Mouse (Mus musculus) heart, postnatal 36 days (tissue): Measurements from ENCODE around the gene Krt17. TPM values are rescaled to one million over a fixed set of nuclear protein-coding genes. Genes with fewer than 3 reads are reported as not detected.
"Not testable (repeated sequence)": the region's sequence is repeated elsewhere in the genome, so short reads cannot be mapped to it uniquely, and the experiment has no call there.

ENCODE experiments used
- DNase-seq, 2 experiments: peaks; one replicate each; pipeline ENCODE4 v3.0.0; 2021 to 2022
- intact Hi-C: fragments of 180-260 bp; cut with DNase I; formaldehyde crosslinking; loops from one replicate; pipeline ENCODE4 v1.15.1; 2025
- total RNA-seq, 2 experiments: library from RNA; stranded (reverse); gene quantifications; 2 replicates each; pipeline ENCODE4 v1.2.3; 2021

Krt17 gene
- total RNA-seq, 2 experiments from 2014 or later: not detected

- no peak for DNase-seq
- intact Hi-C loops: no loop called here
Observed at GRCm38 (mm10) chr11:100271878-100272277, 11.0 kb upstream of the Krt17 start.

- no peak for DNase-seq
- intact Hi-C loops: no loop called here
Observed at GRCm38 (mm10) chr11:100269821-100270332, 9.0 kb upstream of the Krt17 start, which contains the start of gene Krt42. Gene Krt42, minus strand, starts transcription at chr11:100269871.

GRCm38 (mm10) chr11:100262058-100262980, 1.5 kb upstream of the Krt17 start:
- no peak for DNase-seq
- intact Hi-C loops: no loop called here

GRCm38 (mm10) chr11:100261235-100261605, 391 bp upstream of the Krt17 start:
- intact Hi-C loops: no loop called here
- DNase-seq: no peak

DNA sequence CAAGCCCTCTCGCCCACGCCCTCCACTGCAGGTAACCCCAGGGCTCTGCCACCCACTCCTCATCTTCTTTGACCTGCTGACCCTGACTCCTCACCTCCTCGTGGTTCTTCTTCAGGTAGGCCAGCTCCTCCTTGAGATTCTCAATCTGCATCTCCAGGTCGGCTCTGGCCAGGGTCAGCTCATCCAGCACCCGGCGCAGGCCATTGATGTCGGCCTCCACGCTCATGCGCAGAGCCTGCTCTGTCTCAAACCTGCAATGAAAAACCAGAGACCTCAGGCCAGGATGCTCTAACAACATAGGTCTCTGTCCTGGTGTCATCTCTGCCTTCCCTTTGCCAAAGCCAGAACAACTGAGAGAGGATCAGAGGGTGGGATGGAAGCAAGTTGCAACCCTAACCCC, 1.8 kb downstream of the Krt17 start:
- intact Hi-C loops: no loop called here
- DNase-seq: no peak

GRCm38 (mm10) chr11:100257967-100258366, 2.9 kb downstream of the Krt17 start:
- no peak for DNase-seq
- intact Hi-C loops: no loop called here

DNA sequence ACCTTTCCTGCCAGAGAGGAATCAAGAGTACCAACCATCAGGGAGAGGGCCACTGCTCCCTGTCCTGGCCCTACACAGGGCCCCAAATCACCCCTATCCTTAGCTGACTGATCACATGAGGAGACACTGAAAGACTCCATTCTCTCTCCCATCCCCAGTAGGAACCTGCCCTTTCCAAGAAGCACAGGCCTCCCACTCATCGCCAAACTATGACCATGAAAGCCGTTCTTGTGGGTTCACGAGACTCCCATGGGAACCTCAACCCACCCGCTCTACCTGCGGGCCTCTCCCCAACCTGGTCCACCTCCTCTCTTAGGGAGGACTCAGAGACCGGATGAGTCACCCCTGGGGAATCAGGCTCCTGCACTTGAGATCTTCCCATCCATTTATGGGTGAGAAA, 5.3 kb downstream of the Krt17 start:
- DNase-seq: no peak
- intact Hi-C loops: no loop called here

GRCm38 (mm10) chr11:100254360-100255090, 6.3 kb downstream of the Krt17 start:
- DNase-seq: no peak

DNA sequence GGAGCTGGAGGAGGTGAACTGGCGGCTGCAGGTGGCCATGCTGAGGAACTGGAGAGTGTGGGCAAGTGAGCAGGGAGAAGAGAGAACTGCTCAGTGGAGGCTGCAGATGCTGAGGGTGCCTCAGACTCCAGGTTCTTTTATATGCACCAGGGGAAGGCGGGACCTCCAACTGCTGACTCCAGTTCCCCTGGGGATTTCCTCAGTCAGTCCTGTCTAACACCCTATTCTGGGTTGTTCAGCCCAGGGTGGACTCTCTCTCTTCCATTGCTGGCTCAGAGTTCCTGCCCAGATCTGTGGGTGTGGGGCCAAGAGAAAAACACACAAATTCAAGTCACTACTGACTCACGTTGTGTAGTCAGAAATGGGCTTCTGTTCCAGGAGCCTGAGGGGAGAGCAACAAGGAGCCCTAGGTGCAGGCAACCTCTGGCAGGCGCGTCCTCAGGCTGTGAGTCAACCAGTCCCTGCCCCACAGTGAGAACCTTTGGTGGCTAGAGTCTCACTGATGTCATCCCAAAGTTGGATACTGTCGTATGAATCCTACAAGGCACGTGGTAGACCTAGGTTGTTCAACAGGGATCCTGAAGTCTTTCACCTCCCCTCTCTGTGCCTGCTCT, 11.9 kb downstream of the Krt17 start, which contains the start of gene Krt16:
TSS of gene Krt16 (minus strand) at position 51 of the 614 bp plus-strand sequence.
- intact Hi-C loops: no loop called here
- DNase-seq: no peak

More at GRCm38 (mm10) chr11:100254360-100255090, 6.3 kb downstream of the Krt17 start:
- intact Hi-C loops: no loop called here

DNA sequence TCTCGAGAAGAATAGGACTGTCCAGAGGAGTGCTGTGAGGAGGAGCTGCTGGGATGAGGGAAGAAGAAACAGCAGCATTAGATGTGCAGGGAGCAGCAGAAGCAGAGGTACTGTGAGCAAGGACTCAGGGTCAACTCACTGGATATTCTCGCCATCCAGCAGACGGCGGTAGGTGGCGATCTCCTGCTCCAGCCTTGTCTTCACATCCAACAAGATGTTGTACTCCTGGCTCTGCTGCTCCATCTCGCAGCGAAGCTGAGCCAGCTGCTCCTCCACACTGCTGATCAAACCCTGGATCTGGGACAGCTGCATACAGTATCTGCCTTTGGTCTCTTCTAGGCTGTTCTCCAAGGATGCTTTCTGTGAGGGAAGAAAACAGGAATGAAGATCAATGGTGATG, 14.4 kb downstream of the Krt17 start:
- intact Hi-C loops, DNase-seq: not testable (repeated sequence)

GRCm38 (mm10) chr11:100240272-100240671, 20.6 kb downstream of the Krt17 start:
- intact Hi-C loops, DNase-seq: not testable (repeated sequence)

- intact Hi-C loops: no loop called here
- DNase-seq: no peak
Observed at GRCm38 (mm10) chr11:100221741-100222140, 39.1 kb downstream of the Krt17 start.

GRCm38 (mm10) chr11:100219304-100219703, 41.5 kb downstream of the Krt17 start:
- intact Hi-C loops: no loop called here

GRCm38 (mm10) chr11:100208542-100208941, 52.3 kb downstream of the Krt17 start:
- intact Hi-C loops: no loop called here
- DNase-seq: no peak

More at GRCm38 (mm10) chr11:100219304-100219703, 41.5 kb downstream of the Krt17 start:
- no peak for DNase-seq

DNA sequence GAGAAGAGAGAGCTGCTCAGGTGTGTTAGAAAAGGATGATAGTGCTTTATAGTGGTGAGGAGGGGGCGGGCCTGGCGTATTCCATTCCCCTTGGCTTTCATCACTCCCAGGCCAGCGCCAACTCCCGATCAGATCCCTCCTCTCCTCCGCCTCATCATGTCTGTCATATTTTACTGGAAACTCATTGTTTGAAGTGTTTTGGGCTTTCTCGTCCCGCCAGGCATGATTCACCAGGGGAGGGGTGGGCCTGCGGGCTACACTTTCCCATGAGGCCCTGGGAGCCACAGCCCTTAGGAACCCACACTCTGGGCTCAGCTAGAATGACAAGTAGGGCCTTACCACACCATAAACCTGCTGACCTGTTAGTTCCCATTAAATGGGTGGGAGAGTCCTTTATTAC, 53.3 kb downstream of the Krt17 start, which contains the start of gene Krt14:
TSS of gene Krt14 (minus strand) at position 51 of the 400 bp plus-strand sequence.
- no peak for DNase-seq
- intact Hi-C loops: no loop called here

Other genes starting within 250 kb of the Krt17 start
- gene Krt33a, start 244.8 kb downstream of the Krt17 start, total RNA-seq: not detected
- not detected for gene Krt33b, start 231.2 kb downstream of the Krt17 start, total RNA-seq
- gene Krt34, start 219.5 kb downstream of the Krt17 start, total RNA-seq: not detected
- gene Krt31, start 210.5 kb downstream of the Krt17 start, total RNA-seq: not detected
- gene Krt32, start 172.8 kb downstream of the Krt17 start, total RNA-seq: not detected
- gene Krt35, start 164.8 kb downstream of the Krt17 start, total RNA-seq: not detected
- not detected for gene Krt36, start 155.4 kb downstream of the Krt17 start, total RNA-seq
- gene Krt13, start 139.5 kb downstream of the Krt17 start, total RNA-seq: not detected
- not detected for gene Krt15, start 125.1 kb downstream of the Krt17 start, total RNA-seq
- 10 to 100 TPM in 1 of 2 experiments, 1 to 10 TPM in 1; 6.0 to 10.2 TPM for gene Krt19, start 112.4 kb downstream of the Krt17 start, total RNA-seq
- not detected for gene Krt9, start 67.8 kb downstream of the Krt17 start, total RNA-seq
- under 1 TPM; 0.19 to 0.61 TPM for gene Krt14, start 53.5 kb downstream of the Krt17 start, total RNA-seq
- not detected for gene Krt16, start 12.1 kb downstream of the Krt17 start, total RNA-seq
- not detected for gene Krt42, start 8.8 kb upstream of the Krt17 start, total RNA-seq
- gene Eif1, start 58.9 kb upstream of the Krt17 start, total RNA-seq: 1,000 to 10,000 TPM; 1,603 to 1,774 TPM
- not detected for gene Gast, start 73.4 kb upstream of the Krt17 start, total RNA-seq
- gene Hap1, start 95.1 kb upstream of the Krt17 start, total RNA-seq: 1 to 10 TPM; 1.6 to 1.8 TPM
- 100 to 1,000 TPM; 252 to 272 TPM for gene Jup, start 136.7 kb upstream of the Krt17 start, total RNA-seq
- 10 to 100 TPM; 16.3 to 18.2 TPM for gene P3h4, start 153.8 kb upstream of the Krt17 start, total RNA-seq
- gene Fkbp10, start 154.7 kb upstream of the Krt17 start, total RNA-seq: 10 to 100 TPM; 12.9 to 13.4 TPM
- gene Nt5c3b, start 180.8 kb upstream of the Krt17 start, total RNA-seq: 10 to 100 TPM; 29.7 to 29.8 TPM
- under 1 TPM; 0.86 to 0.92 TPM for gene Klhl10, start 180.9 kb upstream of the Krt17 start, total RNA-seq
- gene Klhl11, start 211.7 kb upstream of the Krt17 start, total RNA-seq: 1 to 10 TPM; 7.6 to 8.2 TPM